Mouse (Mus musculus) hindbrain, embryonic 12.5 days (tissue): Measurements from ENCODE around the gene Otop3. TPM values are rescaled to one million over a fixed set of nuclear protein-coding genes. Genes with fewer than 3 reads are reported as not detected.

Source experiments
- ATAC-seq: fragments of 200-750 bp; cut with Nextera tagmentation; 2 replicates; pipeline ENCODE4 v1.8.0; 2017; ENCODE audit warnings: moderate TSS enrichment; ENCODE audit not compliant: low FRiP score
- H3K27ac ChIP-seq: fragments of 300-500 bp; sonication (generic); 2 replicates; pipeline ENCODE4 v1.5.1; 2016; ENCODE audit warnings: mild to moderate bottlenecking
- H3K27me3 ChIP-seq: fragments of 300-500 bp; sonication (generic); 2 replicates; pipeline ENCODE4 v1.6.1; 2016; ENCODE audit warnings: mild to moderate bottlenecking
- H3K36me3 ChIP-seq: fragments of 300-500 bp; sonication (generic); 2 replicates; pipeline ENCODE4 v1.6.1; 2016; ENCODE audit warnings: mild to moderate bottlenecking
- H3K4me1 ChIP-seq: fragments of 300-500 bp; sonication (generic); 2 replicates; pipeline ENCODE4 v1.6.1; 2016
- H3K4me2 ChIP-seq: fragments of 300-500 bp; sonication (generic); replicated peaks from 2 replicates; pipeline ENCODE4 v1.6.1; 2016; ENCODE audit warnings: mild to moderate bottlenecking
- H3K4me3 ChIP-seq: fragments of 300-500 bp; sonication (generic); 2 replicates; pipeline ENCODE4 v1.5.1; 2016; ENCODE audit warnings: mild to moderate bottlenecking
- H3K9ac ChIP-seq: fragments of 300-500 bp; sonication (generic); 2 replicates; pipeline ENCODE4 v1.6.1; 2016; ENCODE audit warnings: mild to moderate bottlenecking, moderate library complexity
- H3K9me3 ChIP-seq: fragments of 300-500 bp; sonication (generic); replicated peaks from 2 replicates; pipeline ENCODE4 v1.6.1; 2016; ENCODE audit warnings: mild to moderate bottlenecking
- WGBS: fragments of 180-500 bp; shearing (Covaris S2); methylation state at CpG from one replicate; pipeline ENCODE4 v1.1.7; 2016; 5-methylcytosine and 5-hydroxymethylcytosine counted together
- polyA plus RNA-seq: library from polyadenylated mRNA; unstranded; fragments of >200 nt; fragmentation: Nextera tagmentation; extraction: Ambion mirVana; gene quantifications from 2 replicates; pipeline ENCODE4 v1.2.1, GENCODE M21; 2016

Otop3 gene
- polyA plus RNA-seq, 1 experiment from 2014 or later, result 0.17 TPM

DNA sequence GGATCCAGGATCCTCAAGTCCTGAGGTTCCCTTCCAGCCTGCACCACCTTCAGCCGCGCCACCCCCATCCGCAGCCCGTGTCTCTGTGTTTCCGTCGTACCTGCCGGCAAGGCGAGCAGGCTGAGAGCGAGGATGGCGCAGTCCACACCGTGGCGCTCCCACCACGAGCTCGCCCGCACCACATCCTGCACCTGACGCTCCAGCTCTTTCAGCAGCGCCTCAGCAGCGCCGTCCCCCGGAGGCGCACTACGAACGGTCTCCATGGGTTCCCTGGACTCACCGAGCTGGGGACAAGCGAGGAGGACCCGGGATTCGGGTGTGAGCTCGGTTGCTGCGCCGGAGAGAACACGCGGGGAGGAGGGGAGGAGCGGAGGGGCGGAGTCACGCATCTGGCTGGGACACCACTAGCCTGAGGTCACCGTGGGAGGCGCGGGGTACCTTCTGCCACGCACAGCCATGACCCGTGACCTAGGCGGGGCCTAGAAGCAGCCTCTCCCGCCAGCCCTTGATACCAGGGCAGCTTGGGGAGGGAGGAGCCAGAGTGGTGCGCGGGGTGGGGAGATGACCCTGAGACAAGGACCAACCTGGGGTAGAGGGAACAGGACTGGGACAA, 37.2 kb upstream of the Otop3 start, which contains the start of gene Fads6:
Fads6 (minus strand) TSS at position 450 of the 613 bp plus-strand sequence.
- WGBS, result under 1% methylated on average over 43 of the region's 44 CpGs
- H3K27ac ChIP-seq, result no peak within 1 kb of the TSS
- no peaks in the 10 kb centered on the region for H3K9me3 ChIP-seq
- ATAC-seq, result peak; percentile 73
- H3K36me3 ChIP-seq, result no peaks in the 10 kb centered on the region
- H3K4me1 ChIP-seq, result peaks cover 6% of the 10 kb centered on the region; the same call in 1 of the 2 replicates
- peak within 1 kb of the TSS; percentile 62 for H3K9ac ChIP-seq
- H3K27me3 ChIP-seq, result peaks cover 37% of the 10 kb centered on the region
- peak within 1 kb of the TSS; percentile 46 for H3K4me3 ChIP-seq
- peak within 1 kb of the TSS; percentile 90 for H3K4me2 ChIP-seq

DNA sequence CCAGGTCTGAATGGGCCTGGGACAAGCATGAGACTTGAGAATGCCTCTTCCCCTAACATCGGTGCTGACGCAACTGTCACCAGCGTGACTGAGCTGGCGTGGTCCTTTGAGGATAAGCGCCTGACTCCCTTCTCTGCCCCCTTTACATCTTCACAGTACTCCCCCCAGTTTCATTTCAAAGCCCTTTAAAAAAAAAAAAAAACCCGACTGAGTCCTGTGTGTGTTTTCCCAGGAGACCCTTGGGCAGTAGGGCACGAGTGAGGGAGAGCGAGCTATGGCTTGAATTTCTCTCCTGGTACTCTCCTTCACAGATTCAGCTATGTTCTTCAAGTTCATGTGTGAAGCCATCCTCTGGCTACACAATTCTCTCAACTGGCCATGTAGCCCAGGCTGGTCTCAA, 36.4 kb upstream of the Otop3 start:
- Histone ChIP-seq H3K36me3 (no peaks in the 10 kb centered on the region), H3K27me3 (peaks cover 37% of the 10 kb centered on the region), H3K27ac (no peak overlapping the region), H3K9me3 (no peaks in the 10 kb centered on the region), H3K4me2 (no peak overlapping the region), H3K9ac (no peak overlapping the region), H3K4me1 (peaks cover 6% of the 10 kb centered on the region; the same call in 1 of the 2 replicates), H3K4me3 (no peak overlapping the region)
- 65% methylated on average over 8 of the region's 8 CpGs for WGBS
- no peak for ATAC-seq

DNA sequence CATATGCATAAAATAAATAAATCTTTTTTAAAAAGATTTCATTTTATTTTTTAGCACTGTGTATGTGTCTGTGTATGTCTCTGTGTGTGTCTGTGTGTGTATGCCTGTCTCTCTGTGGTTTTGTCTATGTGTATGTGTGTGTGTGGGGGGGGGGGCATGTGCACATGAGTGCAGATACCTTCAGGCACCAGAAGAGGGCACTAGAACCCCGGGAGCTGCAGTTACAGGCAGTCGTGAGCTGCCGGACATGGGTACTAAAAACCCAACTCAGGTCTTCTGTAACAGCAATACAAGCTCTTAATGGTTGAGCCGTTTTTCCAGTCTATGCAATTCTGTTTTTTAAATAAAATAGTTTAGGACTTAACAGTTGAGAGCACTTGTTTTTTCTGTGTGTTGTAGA, 33.8 kb upstream of the Otop3 start:
- ATAC-seq, result no peak
- Histone ChIP-seq H3K4me1 (peaks cover 6% of the 10 kb centered on the region; the same call in 1 of the 2 replicates), H3K4me3 (no peak overlapping the region), H3K4me2 (no peak overlapping the region), H3K9me3 (no peaks in the 10 kb centered on the region), H3K9ac (no peak overlapping the region), H3K27me3 (peaks cover 42% of the 10 kb centered on the region), H3K27ac (no peak overlapping the region), H3K36me3 (no peaks in the 10 kb centered on the region)
- 82% methylated on average over 4 of the region's 4 CpGs for whole genome bisulfite sequencing

DNA sequence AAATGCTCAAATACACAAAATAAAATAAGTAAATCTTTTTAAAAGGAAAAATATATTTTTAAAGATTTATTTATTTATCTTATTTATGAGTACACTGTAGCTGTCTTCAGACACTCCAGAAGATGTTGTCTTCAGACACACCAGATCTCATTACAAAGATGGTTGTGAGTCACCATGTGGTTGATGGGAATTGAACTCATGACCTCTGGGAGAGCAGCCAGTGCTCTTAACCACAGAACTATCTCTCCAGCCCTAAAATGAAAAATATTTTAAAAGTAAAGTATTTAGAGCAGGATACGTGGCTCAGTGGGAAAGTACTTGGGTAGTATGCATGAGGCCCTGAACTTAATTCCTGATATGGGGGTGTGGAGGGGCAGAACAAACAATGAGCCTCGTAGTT, 33.2 kb upstream of the Otop3 start:
- ATAC-seq, result no peak
- H3K4me1 ChIP-seq, result peaks cover 8% of the 10 kb centered on the region; the same call in 1 of the 2 replicates
- WGBS, result 94% methylated on average over 2 of the region's 2 CpGs
- no peak overlapping the region for H3K4me2 ChIP-seq
- H3K4me3 ChIP-seq, result no peak overlapping the region
- H3K9me3 ChIP-seq, result no peaks in the 10 kb centered on the region
- no peak overlapping the region for H3K9ac ChIP-seq
- H3K27ac ChIP-seq, result no peak overlapping the region
- H3K27me3 ChIP-seq, result peaks cover 41% of the 10 kb centered on the region
- H3K36me3 ChIP-seq, result no peaks in the 10 kb centered on the region

DNA sequence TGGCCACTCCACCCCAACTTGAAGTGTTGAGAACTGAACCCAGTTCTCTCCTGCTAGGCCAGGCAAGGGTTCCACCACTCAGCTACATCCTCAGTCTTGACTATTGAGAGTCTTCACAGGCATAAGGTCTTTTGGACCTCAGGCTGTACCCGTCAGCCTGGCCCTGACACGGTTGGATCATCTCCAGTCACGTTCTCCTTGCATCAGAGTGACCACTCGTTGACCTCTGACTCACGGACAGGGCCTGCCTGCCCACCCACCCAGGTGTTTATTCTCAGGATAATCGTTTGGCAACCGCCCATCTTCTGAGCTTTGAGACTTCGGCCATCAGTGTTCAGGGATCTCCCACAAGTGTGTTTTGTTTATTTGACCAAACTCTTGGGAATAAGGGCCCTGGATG, 31.4 kb upstream of the Otop3 start:
- WGBS, result 84% methylated on average over 8 of the region's 8 CpGs
- no peak overlapping the region for H3K27ac ChIP-seq
- H3K9me3 ChIP-seq, result no peaks in the 10 kb centered on the region
- no peak for ATAC-seq
- no peak overlapping the region for H3K4me3 ChIP-seq
- peaks cover 6% of the 10 kb centered on the region; the same call in 1 of the 2 replicates for H3K4me1 ChIP-seq
- H3K36me3 ChIP-seq, result no peaks in the 10 kb centered on the region
- no peak overlapping the region for H3K9ac ChIP-seq
- peaks cover 36% of the 10 kb centered on the region for H3K27me3 ChIP-seq
- H3K4me2 ChIP-seq, result no peak overlapping the region

DNA sequence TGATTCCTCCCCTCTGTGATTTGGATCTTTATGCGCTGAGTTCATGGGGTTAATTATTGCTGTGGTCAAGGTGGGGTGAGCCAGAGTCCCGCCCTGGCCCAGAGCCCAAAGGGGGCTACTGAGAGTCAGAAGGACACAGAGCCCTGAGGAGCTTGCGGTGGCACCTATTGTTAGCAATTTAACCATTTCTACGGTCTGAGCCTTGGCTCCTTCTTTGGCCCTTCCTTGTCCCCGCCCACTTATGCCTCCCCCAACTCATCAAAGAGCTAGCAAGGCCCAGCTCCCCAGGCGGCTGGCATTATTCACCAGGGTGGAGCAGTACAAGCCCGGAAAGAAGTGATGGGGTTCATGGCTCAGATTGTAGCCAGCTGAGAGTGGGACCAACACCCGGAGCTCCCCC, 27.7 kb upstream of the Otop3 start, which contains the start of gene Otop2:
Otop2 (plus strand) TSS at position 301 of the 400 bp plus-strand sequence.
- H3K9ac ChIP-seq, result no peak within 1 kb of the TSS
- peaks cover 6% of the 10 kb centered on the region; the same call in 1 of the 2 replicates for H3K4me1 ChIP-seq
- no peak within 1 kb of the TSS for H3K27ac ChIP-seq
- no peak within 1 kb of the TSS for H3K4me2 ChIP-seq
- peaks cover 30% of the 10 kb centered on the region for H3K27me3 ChIP-seq
- no peaks in the 10 kb centered on the region for H3K9me3 ChIP-seq
- ATAC-seq, result no peak
- no peak within 1 kb of the TSS for H3K4me3 ChIP-seq
- H3K36me3 ChIP-seq, result no peaks in the 10 kb centered on the region
- 15% methylated on average over 8 of the region's 8 CpGs for WGBS

DNA sequence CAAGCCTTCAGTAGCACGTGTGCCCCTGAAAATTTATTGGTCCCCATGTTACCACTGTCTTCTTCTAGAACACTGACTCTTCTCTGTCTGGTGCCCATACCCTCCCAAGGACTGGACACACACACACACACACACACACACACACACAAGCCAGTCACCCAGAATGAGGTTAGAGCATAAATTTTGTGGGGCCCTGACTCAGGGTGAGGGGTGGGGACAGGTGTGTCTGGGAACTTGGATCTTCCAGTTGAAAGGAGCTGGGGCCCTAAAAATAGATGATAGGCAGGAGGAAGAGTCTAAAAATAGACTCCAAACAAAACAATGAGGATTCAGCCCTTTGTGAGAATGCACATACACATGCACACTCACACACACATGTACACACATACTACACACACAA, 25.8 kb upstream of the Otop3 start:
- H3K36me3 ChIP-seq, result no peaks in the 10 kb centered on the region
- H3K4me1 ChIP-seq, result peaks cover 6% of the 10 kb centered on the region; the same call in 1 of the 2 replicates
- ATAC-seq, result no peak
- WGBS, result 91% methylated on average over 1 of the region's 1 CpGs
- H3K9ac ChIP-seq, result no peak overlapping the region
- H3K9me3 ChIP-seq, result no peaks in the 10 kb centered on the region
- H3K4me2 ChIP-seq, result no peak overlapping the region
- H3K4me3 ChIP-seq, result no peak overlapping the region
- peaks cover 40% of the 10 kb centered on the region for H3K27me3 ChIP-seq
- no peak overlapping the region for H3K27ac ChIP-seq

DNA sequence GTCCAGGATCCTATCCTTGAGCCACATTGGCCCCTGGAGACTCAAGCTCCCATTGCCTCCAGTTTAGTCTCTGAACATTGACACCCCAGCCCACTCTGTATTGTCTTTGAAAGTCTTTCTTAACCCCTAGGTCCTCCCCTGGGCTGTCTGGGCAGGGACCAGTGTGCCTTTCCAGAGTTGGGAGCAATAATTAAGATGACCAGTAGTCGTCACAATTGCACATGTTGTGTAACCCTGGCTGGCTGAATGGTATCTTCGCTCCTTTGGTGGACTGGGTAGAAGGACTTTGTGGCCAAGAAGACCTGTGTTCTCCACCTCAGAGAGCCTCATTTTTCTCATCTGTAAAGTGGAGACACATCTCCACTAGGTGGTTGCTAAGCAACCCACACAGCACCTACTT, 20.3 kb upstream of the Otop3 start:
- no peak overlapping the region for H3K4me3 ChIP-seq
- 52% methylated on average over 2 of the region's 2 CpGs for WGBS
- H3K27me3 ChIP-seq, result peaks cover 67% of the 10 kb centered on the region

DNA sequence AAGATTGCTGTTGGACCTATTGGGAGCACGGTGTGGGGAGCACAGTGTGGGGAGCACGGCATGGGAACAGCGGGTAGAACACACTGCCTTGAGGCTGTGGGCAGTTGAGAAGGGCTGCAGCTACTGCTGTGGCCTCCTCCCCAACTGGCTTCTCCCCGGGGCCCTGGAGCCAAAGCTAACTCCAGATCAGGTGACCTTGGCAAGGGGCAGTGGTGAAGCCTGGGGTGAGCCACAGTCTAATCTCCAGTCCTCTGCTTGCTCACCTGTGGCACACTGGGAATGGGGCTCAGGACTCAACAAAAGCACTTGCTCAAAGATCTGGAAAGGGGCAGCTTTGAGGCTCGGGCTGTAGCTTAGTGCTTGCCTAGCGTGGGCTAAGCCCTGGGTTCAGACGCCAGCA, 17.3 kb upstream of the Otop3 start:
- Histone ChIP-seq H3K36me3 (no peaks in the 10 kb centered on the region), H3K9me3 (no peaks in the 10 kb centered on the region), H3K4me2 (no peak overlapping the region), H3K9ac (no peak overlapping the region), H3K4me3 (no peak overlapping the region), H3K27ac (no peak overlapping the region), H3K27me3 (peaks cover 91% of the 10 kb centered on the region), H3K4me1 (peaks cover 27% of the 10 kb centered on the region)
- no peak for ATAC-seq
- 69% methylated on average over 7 of the region's 7 CpGs for WGBS

More for the DNA sequence above, 20.3 kb upstream of the Otop3 start:
- no peak for ATAC-seq
- no peak overlapping the region for H3K4me2 ChIP-seq
- peaks cover 11% of the 10 kb centered on the region for H3K4me1 ChIP-seq
- H3K9me3 ChIP-seq, result no peaks in the 10 kb centered on the region
- H3K36me3 ChIP-seq, result no peaks in the 10 kb centered on the region
- no peak overlapping the region for H3K27ac ChIP-seq
- H3K9ac ChIP-seq, result no peak overlapping the region

DNA sequence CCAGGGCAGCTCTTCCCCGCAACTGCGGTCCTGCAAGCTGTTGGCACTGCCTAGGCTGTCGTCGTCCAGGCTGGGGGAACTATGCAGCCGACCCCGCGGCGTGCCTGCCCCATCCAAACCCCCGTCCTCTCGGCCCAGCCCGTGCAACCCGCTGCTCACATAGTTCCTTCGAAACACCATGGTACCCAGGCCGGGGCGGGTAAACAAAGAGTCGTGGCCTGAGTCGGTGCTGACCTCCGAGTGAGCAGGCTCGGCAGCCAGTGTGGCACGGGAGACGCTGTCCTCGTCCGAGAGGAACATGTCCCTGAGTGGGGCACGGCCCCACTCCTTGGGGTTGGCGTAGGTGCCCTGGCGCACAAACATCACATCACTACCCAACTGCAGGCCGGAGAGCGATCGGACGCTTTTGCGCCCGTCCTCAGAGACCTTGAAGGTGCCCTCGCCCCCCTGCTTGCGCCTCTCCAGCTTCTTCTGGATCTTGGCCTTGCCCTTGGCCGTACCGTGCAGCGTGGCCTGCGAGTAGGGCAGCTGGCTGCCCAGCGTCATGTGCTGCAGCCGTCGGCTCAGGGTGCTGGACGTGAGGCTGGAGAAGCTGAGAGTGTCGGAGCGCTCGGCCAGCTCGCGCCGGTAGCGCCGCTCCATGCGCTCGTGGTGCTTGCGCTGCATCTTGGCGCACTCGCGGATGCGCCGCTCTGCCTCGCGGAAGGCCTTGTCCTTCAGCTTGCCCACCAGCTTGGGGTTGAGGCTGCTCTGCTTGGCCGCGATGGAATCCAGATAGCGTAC, 16.1 kb upstream of the Otop3 start:
- no peak for ATAC-seq
- H3K27ac ChIP-seq, result no peak overlapping the region
- WGBS, result 3% methylated on average over 63 of the region's 63 CpGs
- peaks cover 30% of the 10 kb centered on the region for H3K4me1 ChIP-seq
- H3K9me3 ChIP-seq, result no peaks in the 10 kb centered on the region
- H3K36me3 ChIP-seq, result no peaks in the 10 kb centered on the region
- H3K4me2 ChIP-seq, result peak overlapping the region; percentile 13
- H3K9ac ChIP-seq, result peak overlapping the region; percentile 15; the same call in 1 of the 2 replicates
- H3K27me3 ChIP-seq, result peaks cover 100% of the 10 kb centered on the region
- peak overlapping the region; percentile 9 for H3K4me3 ChIP-seq

DNA sequence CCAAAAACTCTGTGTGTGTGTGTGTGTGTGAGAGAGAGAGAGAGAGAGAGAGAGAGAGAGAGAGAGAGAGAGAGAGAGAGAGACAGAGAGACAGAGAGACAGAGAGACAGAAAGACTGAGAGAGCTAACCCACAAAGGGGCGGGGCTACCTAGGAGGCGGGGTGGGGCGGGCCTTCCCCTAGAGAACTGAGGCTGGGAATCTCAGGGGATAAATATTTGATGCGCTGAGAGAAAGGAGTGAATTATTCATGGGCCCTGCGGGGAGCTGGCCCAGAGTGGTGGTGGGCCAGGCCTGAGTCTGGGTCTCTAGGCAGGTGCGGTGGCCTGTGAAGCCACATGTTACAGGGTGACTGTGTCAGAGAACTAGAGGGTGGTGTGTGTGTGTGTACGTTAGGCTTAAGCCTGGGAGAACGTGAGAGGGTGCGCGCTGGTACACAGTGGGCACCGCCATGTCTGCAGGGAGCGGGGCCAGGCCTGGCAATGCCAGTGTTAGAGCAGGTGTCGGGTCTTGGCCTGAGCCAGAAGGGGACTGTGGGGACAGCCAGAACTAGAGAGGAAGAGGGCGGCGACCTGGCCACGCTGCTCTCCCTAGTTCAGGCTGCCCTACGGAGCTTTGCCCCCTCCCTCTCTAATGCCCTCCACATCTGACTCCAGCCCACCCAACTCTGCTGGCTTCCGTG, 14.7 kb upstream of the Otop3 start:
- Histone ChIP-seq H3K4me1 (peaks cover 30% of the 10 kb centered on the region), H3K9me3 (no peaks in the 10 kb centered on the region), H3K4me3 (no peak overlapping the region), H3K27me3 (peaks cover 100% of the 10 kb centered on the region), H3K4me2 (no peak overlapping the region), H3K9ac (no peak overlapping the region), H3K27ac (no peak overlapping the region), H3K36me3 (no peaks in the 10 kb centered on the region)
- ATAC-seq, result no peak
- WGBS, result 5% methylated on average over 18 of the region's 18 CpGs
